Mouse (Mus musculus) liver, embryonic 18 days (tissue): ENCODE measurements around the gene Ifit1. TPM values are rescaled to one million over a fixed set of nuclear protein-coding genes. Genes with fewer than 3 reads are reported as not detected.

Experiments
- polyA plus RNA-seq: library from polyadenylated mRNA; depleted of rRNA; stranded (reverse); fragments of >200 nt; gene quantifications from 2 replicates; pipeline ENCODE4 v1.2.3, GENCODE M21; 2012; rRNA removed

Gene Ifit1
- 6.2 and 11.2 TPM in 2 replicates for polyA plus RNA-seq

DNA sequence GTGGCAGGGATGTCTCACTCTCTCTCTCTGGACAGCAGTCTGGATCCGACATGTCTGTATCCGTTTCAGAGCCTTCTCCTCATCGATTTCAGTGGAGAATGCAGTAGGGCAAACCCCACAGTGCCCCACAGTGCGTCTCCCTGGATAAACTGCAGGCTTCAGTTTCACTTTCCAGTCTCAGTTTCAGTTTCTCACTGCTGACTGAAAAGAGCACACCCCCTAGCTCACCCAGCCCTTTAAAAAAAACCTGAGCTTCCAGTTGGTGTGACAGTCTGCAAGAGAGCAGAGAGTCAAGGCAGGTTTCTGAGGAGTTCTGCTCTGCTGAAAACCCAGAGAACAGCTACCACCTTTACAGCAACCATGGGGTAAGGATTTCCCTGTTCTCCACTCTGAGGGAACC is at the start of gene Ifit1, which contains the start of gene Ifit1bl2:
Ifit1 (plus strand) TSS at position 249 of the 400 bp plus-strand sequence.
Ifit1bl2 (minus strand) TSS at position 121 of the 400 bp plus-strand sequence.

DNA sequence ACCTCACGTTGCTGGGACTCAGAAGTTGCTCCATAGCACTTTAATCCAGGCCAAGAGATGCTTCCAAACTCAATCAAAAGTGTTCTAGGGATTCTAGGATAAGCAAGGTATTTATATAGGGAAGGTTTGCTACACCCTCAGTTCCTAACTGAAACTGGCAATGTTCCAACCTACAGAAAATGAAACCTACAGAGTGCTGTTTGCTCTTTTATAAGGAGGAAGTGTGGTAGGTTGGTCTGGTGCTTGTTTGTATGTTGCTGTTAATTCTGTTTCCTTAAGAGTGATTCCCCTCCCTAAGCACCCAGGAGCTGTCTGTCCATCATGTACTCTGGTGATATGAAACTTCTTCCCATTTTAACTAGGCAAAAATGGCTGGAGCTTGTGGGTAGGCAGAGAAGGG is 38.8 kb upstream of the Ifit1 start, which contains the start of gene Ifit1bl1:
Ifit1bl1 (minus strand) TSS at position 69 of the 400 bp plus-strand sequence.

DNA sequence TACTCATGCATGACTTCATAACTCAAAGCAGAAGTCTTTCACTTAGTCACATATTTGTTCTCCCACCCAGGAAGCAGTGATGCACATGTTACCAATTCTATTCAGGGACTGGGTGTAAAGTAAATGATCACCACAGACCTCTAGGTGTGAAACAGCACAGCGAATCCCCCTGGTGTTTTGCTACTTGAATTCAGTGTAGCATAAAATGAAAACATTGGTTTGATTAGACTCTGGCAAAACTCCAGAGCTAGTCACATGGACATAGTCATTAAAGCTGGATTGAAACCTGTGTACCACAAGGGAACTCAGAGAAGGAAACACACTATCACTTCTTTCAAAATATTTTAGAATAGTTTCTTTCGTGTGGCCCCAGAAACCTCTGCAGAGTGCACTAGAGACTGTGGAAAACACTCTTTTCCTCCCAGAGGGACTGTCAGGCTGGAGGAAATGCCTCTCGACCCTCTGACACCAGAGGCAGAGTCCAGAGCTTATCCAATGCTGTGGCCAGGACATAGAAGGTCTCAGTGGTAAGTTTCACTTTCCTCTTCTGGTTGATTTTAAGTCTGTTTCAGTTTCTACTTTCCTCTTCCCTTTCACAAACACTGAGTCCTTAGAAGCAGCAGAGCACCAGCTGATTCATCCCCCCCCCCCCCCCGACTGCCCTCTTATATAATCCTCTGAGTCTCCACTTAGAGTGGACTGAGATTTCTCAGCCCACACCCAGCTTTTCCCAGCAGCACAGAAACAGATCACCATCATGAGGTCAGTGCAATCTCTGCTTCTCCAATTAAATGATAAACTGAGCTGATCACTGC is 33.2 kb upstream of the Ifit1 start, which contains the start of gene Ifit3b:
Ifit3b (plus strand) TSS at position 734 of the 815 bp plus-strand sequence.

Other genes with a start within 250 kb of the Ifit1 start
- 0.14 and 0.22 TPM in 2 replicates for gene Ch25h, start 165.7 kb upstream of the Ifit1 start, polyA plus RNA-seq
- 59.5 and 70.1 TPM in 2 replicates for gene Lipa, start 113.4 kb upstream of the Ifit1 start, polyA plus RNA-seq
- gene Ifit2, start 90.2 kb upstream of the Ifit1 start, polyA plus RNA-seq, result 5.1 and 5.6 TPM in 2 replicates
- gene Ifit3, start 57.3 kb upstream of the Ifit1 start, polyA plus RNA-seq, result 18.6 and 20.6 TPM in 2 replicates
- gene Ifit1bl1, start 38.9 kb upstream of the Ifit1 start, polyA plus RNA-seq, result 0.27 and 0.56 TPM in 2 replicates
- gene Ifit3b, start 32.9 kb upstream of the Ifit1 start, polyA plus RNA-seq, result 3.6 and 3.8 TPM in 2 replicates
- gene Ifit1bl2, start 128 bp upstream of the Ifit1 start, polyA plus RNA-seq, result 0.19 and 0.30 TPM in 2 replicates
- gene Slc16a12, start 106.4 kb downstream of the Ifit1 start, polyA plus RNA-seq, result 10.4 and 11.8 TPM in 2 replicates
- gene Pank1, start 238.6 kb downstream of the Ifit1 start, polyA plus RNA-seq, result 7.9 and 10.3 TPM in 2 replicates